ENCODE assay signal across 23 mouse cellular contexts in genomic region chr11:48898812-48899431, GRCm38 (mm10). TPM values are rescaled to one million over a fixed set of nuclear protein-coding genes. Genes with fewer than 3 reads are reported as not detected.
A peak's percentile ranks its signal among the peaks of the same experiment; 100 is the strongest.
DNase-seq lines count a peak whose midpoint lies in the region; ATAC-seq and TF ChIP-seq lines count a peak whose summit lies in the region.
"Had no signal": no experiment of that assay in that cellular context is flagged by ENCODE, and none has a peak within 500 bp of the region (broad histone marks: within the 10 kb centered on the region; RNA-seq: fewer than 3 reads in every experiment).

No protein-coding gene starts in this region.

- no peaks in the 10 kb centered on the region for H3K4me1 ChIP-seq in kidney, embryonic 16.5 days (ENCODE audit: insufficient read depth, low read length)
- H3K4me1 ChIP-seq: embryonic facial prominence, embryonic 12.5 days; forebrain, embryonic 13.5 days; limb, embryonic 13.5 days; liver, embryonic 15.5 days; midbrain, embryonic 15.5 days; neural tube, embryonic 13.5 days had no signal

- H3K4me2 ChIP-seq in kidney, embryonic 16.5 days (replicated peaks; ENCODE audit: low read depth, low read length) = no peak overlapping the region
- H3K4me2 ChIP-seq: embryonic facial prominence, embryonic 12.5 days; forebrain, embryonic 13.5 days; limb, embryonic 13.5 days; liver, embryonic 15.5 days; midbrain, embryonic 15.5 days; neural tube, embryonic 13.5 days had no signal

- H3K27ac ChIP-seq in kidney, embryonic 16.5 days (ENCODE audit: low read length) = no peak overlapping the region
- H3K27ac ChIP-seq: embryonic facial prominence, embryonic 12.5 days; forebrain, embryonic 13.5 days; hindbrain, postnatal 0 days; limb, embryonic 13.5 days; liver, embryonic 15.5 days; midbrain, embryonic 15.5 days; neural tube, embryonic 13.5 days; stomach, postnatal 0 days had no signal

- WGBS in kidney, embryonic 16.5 days = 69% methylated on average over 2 of the region's 2 CpGs

- peak; percentile 16 for DNase-seq in kidney, postnatal 10 days
- DNase-seq in 3134 (ENCODE audit: extremely low read depth, insufficient read length, low spot score) (peak; percentile 46), adipocyte (ENCODE audit: low spot score) (peak; percentile 52)
- DNase-seq in gastrocnemius, postnatal 14 days = no peak
- DNase-seq: adrenal gland, postnatal 14 days; cerebellum, adult 2 months; cerebellum, postnatal 25 days; lung, postnatal 4 days; right cerebral cortex, postnatal 4 days had no signal

- no peak overlapping the region for H3ac ChIP-seq in C2C12 (ENCODE audit: control insufficient read depth, insufficient read length, low read depth)

- no peaks in the 10 kb centered on the region for H3K79me2 ChIP-seq in C2C12 (ENCODE audit: control insufficient read depth, insufficient read depth)

- no peaks in the 10 kb centered on the region for H3K27me3 ChIP-seq in kidney, embryonic 16.5 days (ENCODE audit: insufficient read depth, low read length)
- H3K27me3 ChIP-seq in C2C12 (ENCODE audit: control insufficient read depth, insufficient read depth, insufficient read length) = no peaks in the 10 kb centered on the region
- H3K27me3 ChIP-seq: embryonic facial prominence, embryonic 12.5 days; forebrain, embryonic 13.5 days; limb, embryonic 13.5 days; liver, embryonic 15.5 days; midbrain, embryonic 15.5 days; neural tube, embryonic 13.5 days had no signal

- no peaks in the 10 kb centered on the region for H3K79me3 ChIP-seq in C2C12 (ENCODE audit: low read depth)

- no peak overlapping the region for H3K4me3 ChIP-seq in kidney, embryonic 16.5 days (ENCODE audit: low read length)
- H3K4me3 ChIP-seq in C2C12 (ENCODE audit: insufficient read depth, poor library complexity, severe bottlenecking) = no peak overlapping the region
- H3K4me3 ChIP-seq: embryonic facial prominence, embryonic 12.5 days; erythroblast, embryonic 14.5 days; forebrain, embryonic 13.5 days; limb, embryonic 13.5 days; liver, embryonic 15.5 days; midbrain, embryonic 15.5 days; neural tube, embryonic 13.5 days had no signal

- H3K36me3 ChIP-seq in kidney, embryonic 16.5 days (ENCODE audit: insufficient read depth, low read length) = no peaks in the 10 kb centered on the region
- H3K36me3 ChIP-seq in C2C12 (ENCODE audit: control insufficient read depth, insufficient read depth) = no peaks in the 10 kb centered on the region
- H3K36me3 ChIP-seq: embryonic facial prominence, embryonic 12.5 days; limb, embryonic 13.5 days; liver, embryonic 15.5 days; midbrain, embryonic 15.5 days; neural tube, embryonic 13.5 days had no signal

- intact Hi-C loops in gastrocnemius, postnatal 14 days (cut with DNase I; ENCODE audit: low total_unique reads) = no loop called here

- no peak for TF ChIP-seq CTCF in C2C12 (IDR thresholded peaks at IDR 0.05; ENCODE audit: control insufficient read depth, insufficient read depth, insufficient read length)

- H3K9ac ChIP-seq in kidney, embryonic 16.5 days (replicated peaks; ENCODE audit: low read length) = no peak overlapping the region
- H3K9ac ChIP-seq: embryonic facial prominence, embryonic 12.5 days; forebrain, embryonic 13.5 days; limb, embryonic 13.5 days; liver, embryonic 15.5 days; midbrain, embryonic 15.5 days; neural tube, embryonic 13.5 days had no signal

- no peak for ATAC-seq in kidney, embryonic 16.5 days (ENCODE audit: low FRiP score, low TSS enrichment)
- ATAC-seq in megakaryocyte-erythroid progenitor cell, adult 5-6 weeks (replicated peaks; ENCODE audit: low FRiP score, low TSS enrichment, poor library complexity, severe bottlenecking) = no peak
- no peak for ATAC-seq in granulocyte monocyte progenitor cell, adult 5-6 weeks (replicated peaks; ENCODE audit: poor library complexity, severe bottlenecking)
- ATAC-seq: activated CD4-positive, CD25-positive, alpha-beta regulatory T cell, adult 4 months; forebrain, embryonic 13.5 days; hindbrain, postnatal 0 days; midbrain, embryonic 15.5 days had no signal

- H3K9me3 ChIP-seq in kidney, embryonic 16.5 days (ENCODE audit: low read length) = no peaks in the 10 kb centered on the region
- H3K9me3 ChIP-seq: embryonic facial prominence, embryonic 12.5 days; forebrain, embryonic 13.5 days; limb, embryonic 13.5 days; liver, embryonic 15.5 days; midbrain, embryonic 15.5 days; neural tube, embryonic 13.5 days had no signal

TF ChIP-seq in C2C12, 6 proteins besides CTCF, POLR2A, EP300 and RAD21:
- TF ChIP-seq CEBPB (IDR thresholded peaks at IDR 0.05; ENCODE audit: low read depth) (peak; percentile 27), MYOG (IDR thresholded peaks at IDR 0.05; ENCODE audit: control insufficient read depth, extremely low read depth, insufficient read length) (no peak)
TF ChIP-seq in C2C12: peak in this region for 1.

RNA-seq across cellular contexts. Expression of gene Gm5431, which starts 3.1 kb away (rescaled TPM):
- 0.09 and 0.21 TPM in 2 replicates for polyA plus RNA-seq in kidney, embryonic 16.5 days (2015; fragmentation: Nextera tagmentation; extraction: Ambion mirVana)
- not detected for polyA plus RNA-seq in C2C12 (2012; fragmentation: generic; extraction: Trizol)
- not detected in 2 replicates for total RNA-seq in megakaryocyte-erythroid progenitor cell, adult 5-6 weeks (2014; fragmentation: Nextera tagmentation)
- not detected in 2 replicates for total RNA-seq in megakaryocyte-erythroid progenitor cell, adult 5-6 weeks (2017)
- total RNA-seq in gastrocnemius, postnatal 14 days (2021) = under 1 TPM; 0.21 to 0.35 TPM
- total RNA-seq in granulocyte monocyte progenitor cell, adult 5-6 weeks (2014; fragmentation: Nextera tagmentation) = 0.58 and 1.2 TPM in 2 replicates
- 0.22 and 1.3 TPM in 2 replicates for total RNA-seq in granulocyte monocyte progenitor cell, adult 5-6 weeks (2017)
- polyA plus RNA-seq: erythroblast, embryonic 14.5 days had no signal

RNA-seq across cellular contexts. Expression of gene Irgm1, which starts 27.4 kb away (rescaled TPM):
- 17.0 and 18.3 TPM in 2 replicates for polyA plus RNA-seq in kidney, embryonic 16.5 days (2015; fragmentation: Nextera tagmentation; extraction: Ambion mirVana)
- 9.1 TPM for polyA plus RNA-seq in C2C12 (2012; fragmentation: generic; extraction: Trizol)
- total RNA-seq in megakaryocyte-erythroid progenitor cell, adult 5-6 weeks (2014; fragmentation: Nextera tagmentation) = 37.4 and 43.3 TPM in 2 replicates
- 53.9 and 61.5 TPM in 2 replicates for total RNA-seq in megakaryocyte-erythroid progenitor cell, adult 5-6 weeks (2017)
- 1 to 10 TPM; 6.1 to 7.0 TPM for total RNA-seq in gastrocnemius, postnatal 14 days (2021)
- total RNA-seq in granulocyte monocyte progenitor cell, adult 5-6 weeks (2014; fragmentation: Nextera tagmentation) = 27.7 and 45.0 TPM in 2 replicates
- 22.1 and 23.6 TPM in 2 replicates for total RNA-seq in granulocyte monocyte progenitor cell, adult 5-6 weeks (2017)
- polyA plus RNA-seq: erythroblast, embryonic 14.5 days had no signal

RNA-seq across cellular contexts. Expression of gene Psme2b, which starts 47.1 kb away (rescaled TPM):
- polyA plus RNA-seq in kidney, embryonic 16.5 days (2015; fragmentation: Nextera tagmentation; extraction: Ambion mirVana) = 3.8 and 6.9 TPM in 2 replicates
- polyA plus RNA-seq in C2C12 (2012; fragmentation: generic; extraction: Trizol) = 2.1 TPM
- 4.3 and 12.2 TPM in 2 replicates for total RNA-seq in megakaryocyte-erythroid progenitor cell, adult 5-6 weeks (2014; fragmentation: Nextera tagmentation)
- 23.3 and 33.0 TPM in 2 replicates for total RNA-seq in megakaryocyte-erythroid progenitor cell, adult 5-6 weeks (2017)
- 1 to 10 TPM in 1 of 2 experiments, under 1 TPM in 1; 0.82 to 1.2 TPM for total RNA-seq in gastrocnemius, postnatal 14 days (2021)
- total RNA-seq in granulocyte monocyte progenitor cell, adult 5-6 weeks (2014; fragmentation: Nextera tagmentation) = 14.0 and 21.4 TPM in 2 replicates
- 10.3 and 18.7 TPM in 2 replicates for total RNA-seq in granulocyte monocyte progenitor cell, adult 5-6 weeks (2017)
